Mouse (Mus musculus): ENCODE results near the gene Sgip1.

The Sgip1 gene

GRCm38 (mm10) chr4:102741287-102741686, at the start of gene Sgip1:
TSS of gene Sgip1 (plus strand) at chr4:102741297.
- DNase-seq, result no peak

DNA sequence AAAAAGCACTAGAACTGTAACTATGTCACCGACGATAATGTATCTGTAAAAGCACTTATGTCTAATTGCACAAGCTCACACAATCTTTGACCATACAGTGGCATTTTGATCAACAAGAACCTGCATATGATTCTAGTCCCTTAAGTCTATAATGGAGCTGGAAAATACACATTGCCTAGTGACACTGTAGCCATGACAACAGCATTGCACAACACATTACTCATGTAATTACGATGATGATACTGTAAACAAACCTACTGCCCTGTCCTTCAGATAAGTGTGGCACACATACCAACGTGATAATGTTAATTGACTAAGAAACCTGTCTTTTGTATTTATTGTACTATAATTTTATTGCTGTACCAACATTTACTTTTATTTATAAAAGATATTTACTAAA, 49.7 kb upstream of the Sgip1 start:
- no peak for DNase-seq

DNA sequence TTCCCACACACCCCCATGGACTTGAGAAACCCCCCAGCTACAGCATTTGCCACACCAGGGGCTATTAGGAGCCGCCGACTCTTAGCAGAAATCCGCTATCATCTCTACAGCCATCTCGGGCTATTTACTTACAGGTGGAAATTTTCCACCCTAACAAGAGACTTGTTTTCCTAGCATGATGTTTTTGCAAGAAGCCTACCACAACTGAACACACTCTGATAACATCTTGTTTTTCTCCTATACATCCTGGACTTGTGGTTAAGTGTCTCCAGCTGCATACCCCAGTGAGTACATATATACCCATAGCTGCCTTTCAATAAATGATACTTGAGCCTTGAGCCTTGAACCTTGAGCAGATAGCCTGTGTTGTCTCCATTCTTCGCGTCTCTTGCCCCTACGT, 43.1 kb upstream of the Sgip1 start:
- no peak for DNase-seq

- no peak for DNase-seq
These were observed 29.4 kb upstream of the Sgip1 start for GRCm38 (mm10) chr4:102711731-102712130.

DNA sequence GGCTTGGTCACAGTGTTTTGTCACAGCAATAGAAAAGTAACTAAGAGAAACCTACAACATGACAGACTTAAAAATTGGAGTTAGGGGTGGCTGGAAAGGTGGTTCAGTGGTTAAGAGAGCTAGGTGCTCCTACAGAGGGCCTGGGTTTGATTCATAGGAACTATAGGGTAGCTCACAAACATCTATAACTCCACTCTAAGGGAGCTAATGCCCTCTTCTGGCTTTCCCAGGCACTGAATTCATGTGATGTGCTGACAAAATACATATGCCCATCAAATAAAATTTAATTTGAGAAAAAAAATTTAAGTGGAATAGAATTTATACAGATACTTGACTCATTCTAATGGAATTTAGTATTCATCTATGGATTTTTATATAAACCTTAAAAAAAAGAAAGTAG, 25.6 kb upstream of the Sgip1 start:
- no peak for DNase-seq

GRCm38 (mm10) chr4:102717123-102717828, 23.8 kb upstream of the Sgip1 start:
- DNase-seq, result no peak

- DNase-seq, result no peak
These were observed 21.6 kb upstream of the Sgip1 start for GRCm38 (mm10) chr4:102719535-102719934.

DNA sequence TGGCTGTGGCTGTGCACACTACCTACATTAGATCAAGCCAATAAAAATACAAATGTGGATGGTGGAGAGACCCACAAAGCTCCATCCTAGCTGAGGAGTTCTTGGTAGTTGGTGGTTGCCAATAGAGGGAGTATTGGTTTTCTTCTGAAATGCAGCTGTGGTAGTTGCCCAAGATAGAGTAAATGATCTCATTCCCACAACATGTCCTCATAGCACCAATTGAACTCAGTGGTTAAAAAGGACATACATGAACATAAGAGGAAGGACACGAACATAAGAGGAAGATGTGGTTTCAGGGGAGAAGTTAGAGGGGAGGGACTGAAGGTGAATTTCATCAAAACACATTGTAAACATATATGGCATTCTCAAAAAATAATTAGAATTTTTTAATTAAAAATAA, 21.1 kb upstream of the Sgip1 start:
- no peak for DNase-seq

- DNase-seq, result no peak
These were observed 16.7 kb upstream of the Sgip1 start for GRCm38 (mm10) chr4:102724442-102724841.

DNA sequence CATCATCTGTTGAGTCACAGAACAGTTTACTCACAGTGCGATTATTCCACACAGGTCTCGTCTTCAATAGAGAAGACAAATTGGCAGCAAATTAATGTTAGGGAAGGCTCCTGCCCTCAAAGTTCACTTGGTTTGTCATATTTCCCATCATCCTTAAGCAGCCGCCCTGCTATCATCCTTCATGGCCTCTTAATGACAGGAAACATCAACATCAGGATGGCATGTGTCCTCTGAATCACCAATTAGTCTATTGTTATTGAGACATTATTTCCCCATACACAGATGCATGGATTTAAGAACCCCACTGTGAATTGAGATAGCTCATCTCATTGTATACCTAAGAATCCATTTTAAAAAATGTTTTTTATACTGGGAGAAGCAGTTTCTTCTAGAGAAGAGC, 10.1 kb upstream of the Sgip1 start:
- no peak for DNase-seq

DNA sequence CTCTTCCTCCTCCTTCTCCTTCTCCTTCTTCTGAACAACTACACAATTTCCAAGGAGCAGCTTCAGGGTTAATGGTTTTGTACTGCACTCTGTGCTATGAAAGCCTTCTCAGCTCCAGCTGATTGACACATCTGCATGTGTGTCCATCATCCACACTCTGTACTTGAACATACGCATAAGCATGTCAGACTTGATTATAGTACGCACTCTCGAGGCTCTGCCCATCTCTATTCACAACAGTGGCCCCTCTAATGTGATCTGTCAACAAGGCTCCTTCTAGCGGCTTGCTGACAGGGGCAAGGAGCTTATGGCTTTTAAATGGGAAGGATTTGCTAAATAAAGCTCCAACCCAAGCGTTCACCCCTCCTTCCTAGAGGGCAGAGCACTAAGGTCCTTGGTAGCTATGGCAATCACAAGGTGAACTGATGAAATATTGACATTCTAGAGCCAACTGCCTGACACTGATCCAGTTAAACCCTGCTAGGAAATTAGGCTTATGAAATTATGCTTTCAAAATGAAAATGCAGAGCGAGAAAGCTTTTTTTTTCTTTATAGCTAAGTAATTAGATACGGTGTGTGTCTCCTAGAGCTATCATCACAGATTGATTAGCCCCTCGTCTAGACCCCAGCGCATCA, 7.0 kb upstream of the Sgip1 start:
- no peak for DNase-seq

DNA sequence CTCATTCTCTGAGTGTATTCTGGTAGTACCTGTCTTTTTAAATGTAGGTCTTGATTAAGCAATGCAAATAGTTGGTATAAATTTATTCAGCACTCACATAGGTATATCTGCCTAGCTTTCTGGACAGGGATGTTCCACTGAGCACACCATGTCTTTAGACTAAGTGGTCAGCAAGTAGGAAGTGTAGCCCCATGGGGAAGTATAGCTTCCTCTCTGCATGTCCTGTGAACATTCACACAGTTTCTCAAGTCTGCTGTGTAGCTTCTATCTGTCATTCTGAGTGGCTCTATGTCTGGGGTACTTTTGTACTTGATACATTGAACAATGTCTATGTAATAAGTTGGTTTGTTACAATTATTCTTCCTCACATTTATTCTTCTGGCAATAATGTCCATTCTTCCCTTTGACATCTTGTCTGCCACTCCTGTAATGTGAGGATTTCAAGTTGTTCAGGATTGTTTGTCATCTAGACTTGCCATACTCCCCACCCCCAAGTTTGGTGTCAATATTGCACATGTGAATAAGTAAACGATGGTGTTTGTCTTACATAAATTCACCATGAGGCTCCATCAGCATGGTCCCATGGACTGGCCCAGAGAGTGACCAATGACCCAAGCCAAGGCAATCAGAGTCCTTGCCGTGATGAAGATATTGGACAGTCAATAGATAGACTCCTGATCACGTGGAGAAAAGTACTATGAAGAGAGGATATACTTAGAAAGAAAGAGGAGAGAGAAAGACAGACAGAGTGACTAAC, 12.4 kb downstream of the Sgip1 start:
- DNase-seq, result no peak

DNA sequence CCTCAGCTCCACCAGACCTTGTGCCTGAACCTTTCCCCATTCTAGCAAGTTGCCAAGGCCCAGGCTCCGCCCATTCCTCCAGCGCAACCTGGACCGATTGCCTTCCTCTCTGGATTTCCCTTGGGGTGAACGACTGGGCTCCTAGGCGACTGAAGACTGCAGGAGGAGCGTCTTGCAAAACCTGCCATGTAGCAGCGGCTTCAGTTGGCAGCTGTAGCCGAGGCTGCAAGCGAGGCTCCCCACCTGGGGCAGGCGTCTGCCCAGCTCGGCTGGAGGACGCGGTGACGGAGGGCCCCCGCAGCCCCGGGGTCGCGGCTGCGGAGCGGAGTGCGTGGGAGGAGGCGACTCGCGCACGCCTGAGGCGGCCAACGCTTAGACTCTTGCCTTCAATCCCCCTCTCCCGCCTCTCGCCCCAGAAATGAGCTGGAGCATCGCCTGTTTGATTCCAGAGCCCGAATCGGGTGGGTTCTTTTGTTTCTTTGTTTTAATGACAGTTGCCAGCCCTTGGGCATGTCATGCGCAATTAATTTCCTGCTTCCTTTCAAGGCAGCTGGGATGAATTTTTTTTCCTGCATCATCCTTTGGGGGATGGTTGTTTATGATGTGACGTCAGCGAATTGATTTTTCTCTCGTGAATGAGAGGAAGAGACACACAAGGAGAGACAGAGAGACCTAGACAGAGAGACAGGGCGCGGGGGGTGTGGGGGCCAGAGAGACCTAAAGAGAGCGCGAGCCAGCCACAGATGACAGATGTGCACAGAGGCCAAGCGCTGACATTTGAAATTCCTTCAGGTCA, 18.2 kb downstream of the Sgip1 start:
- peak; percentile 59 for DNase-seq

DNA sequence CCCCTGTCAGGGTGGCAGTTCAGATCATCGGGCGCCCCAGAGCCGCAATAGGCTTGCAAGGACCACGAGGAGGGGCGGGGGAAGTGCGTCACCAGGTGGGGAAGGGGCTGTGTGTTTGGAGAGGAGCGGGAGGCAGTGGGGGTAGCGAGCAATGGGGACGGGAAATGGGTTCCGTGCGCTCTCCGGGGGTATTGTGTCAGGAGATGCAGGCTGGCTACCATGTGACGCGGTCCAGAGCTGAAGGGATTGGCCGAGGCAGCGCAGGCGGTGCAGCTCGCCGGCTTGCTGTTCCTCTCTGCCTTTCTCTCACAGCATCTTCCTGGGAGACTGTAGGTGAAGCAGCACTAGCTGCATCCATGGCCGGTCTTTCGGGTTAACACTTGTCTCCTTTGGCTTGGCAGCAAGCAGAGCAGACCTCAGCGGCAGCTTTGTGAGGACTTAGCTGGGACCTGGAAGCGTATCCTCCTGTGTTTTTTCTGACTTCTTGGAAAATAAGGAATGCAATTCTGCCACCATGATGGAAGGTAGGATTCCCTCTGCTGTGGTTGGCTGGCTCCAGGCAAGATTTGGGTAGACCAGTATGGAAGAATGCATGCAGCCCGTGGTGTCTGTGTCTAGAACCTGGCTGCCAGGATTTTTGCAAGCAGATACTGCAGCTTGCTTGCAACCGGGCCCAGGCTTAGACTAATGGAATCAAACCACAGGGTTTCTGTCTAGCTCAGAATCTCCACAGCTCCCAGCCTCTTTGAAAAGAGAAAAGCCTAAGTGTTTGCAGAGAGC, 19.1 kb downstream of the Sgip1 start:
- peak; percentile 66 for DNase-seq

- no peak for DNase-seq
These were observed 21.0 kb downstream of the Sgip1 start for GRCm38 (mm10) chr4:102762075-102762474.

DNA sequence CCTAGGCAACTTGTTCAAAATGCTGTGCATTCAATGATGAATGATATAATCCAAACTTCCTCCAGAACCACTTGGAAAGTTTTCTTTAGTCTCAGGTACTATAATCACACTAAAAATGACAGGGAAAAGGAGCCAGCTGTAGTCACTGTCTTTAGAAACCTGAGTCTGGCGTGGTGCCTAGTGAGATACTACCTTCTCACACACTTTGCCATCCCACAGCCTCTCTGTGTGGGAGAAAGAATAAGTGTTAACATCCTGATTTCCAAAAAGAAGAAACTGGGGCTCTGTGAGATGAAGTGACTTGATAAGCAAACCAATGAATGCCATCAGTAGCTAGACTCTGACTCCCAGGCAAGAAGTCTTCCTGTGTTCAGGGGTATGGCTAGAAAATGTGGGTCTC, 28.0 kb downstream of the Sgip1 start:
- no peak for DNase-seq

GRCm38 (mm10) chr4:102769936-102770335, 28.8 kb downstream of the Sgip1 start:
- no peak for DNase-seq

- no peak for DNase-seq
These were observed 30.7 kb downstream of the Sgip1 start for GRCm38 (mm10) chr4:102771598-102772357.

DNA sequence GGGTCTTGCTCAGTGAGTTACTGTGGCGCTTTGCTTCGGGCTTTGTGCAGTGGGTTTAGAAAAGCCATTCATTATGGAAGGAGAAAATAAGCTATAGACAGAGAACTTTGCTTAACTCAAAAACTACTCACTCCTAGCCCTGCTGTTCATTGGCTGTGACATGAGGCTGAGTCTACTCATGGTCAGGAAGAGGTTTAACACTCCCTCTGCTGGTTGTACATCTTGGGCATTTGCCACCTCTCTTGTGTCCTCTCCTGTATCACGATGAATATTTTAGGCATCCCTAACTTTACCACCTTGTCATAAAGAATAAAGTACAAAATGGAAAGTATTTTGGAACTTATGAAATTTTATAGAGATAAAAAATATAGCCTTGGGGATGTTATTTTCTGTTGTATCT, 32.1 kb downstream of the Sgip1 start:
- DNase-seq, result no peak

- DNase-seq, result no peak
These were observed 32.7 kb downstream of the Sgip1 start for GRCm38 (mm10) chr4:102773841-102774240.

DNA sequence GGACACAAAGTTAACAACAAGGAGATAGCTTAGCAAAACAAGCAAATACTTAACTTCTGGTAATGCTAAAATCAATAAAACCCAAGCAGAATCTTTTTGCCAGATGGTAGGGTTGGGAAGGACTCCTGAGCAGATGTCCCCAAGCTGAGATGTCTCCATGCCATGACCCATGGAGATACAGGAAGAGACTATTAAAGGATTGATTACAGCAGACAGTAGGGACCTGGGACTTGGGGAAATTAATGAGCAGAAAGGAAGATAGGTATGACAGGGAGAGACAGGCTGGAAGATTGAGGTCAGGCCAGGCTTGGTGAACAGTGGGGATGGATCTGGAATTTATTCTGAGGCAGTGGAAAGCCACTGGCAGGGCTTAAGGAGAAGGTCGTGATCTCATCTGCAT, 33.5 kb downstream of the Sgip1 start:
- no peak for DNase-seq
